Mouse (Mus musculus) kidney, postnatal 0 days (tissue): ENCODE measurements around the gene Ccdc9. TPM values are rescaled to one million over a fixed set of nuclear protein-coding genes. Genes with fewer than 3 reads are reported as not detected.
"Not testable (repeated sequence)": the region's sequence is repeated elsewhere in the genome, so short reads cannot be mapped to it uniquely, and the experiment has no call there.

Experiments used
- ATAC-seq: fragments of 200-750 bp; cut with Nextera tagmentation; replicated peaks from 2 replicates; pipeline ENCODE4 v1.8.0; 2017; ENCODE audit warnings: low read depth, moderate number of reproducible peaks, moderate TSS enrichment, moderate library complexity; ENCODE audit not compliant: low FRiP score
- DNase-seq: peaks from one replicate; pipeline ENCODE4 v3.0.0-alpha.2; 2016; ENCODE audit warnings: low spot score
- H3K27ac ChIP-seq: fragments of 300-500 bp; sonication (generic); 2 replicates; pipeline ENCODE4 v1.5.1; 2014; ENCODE audit warnings: mild to moderate bottlenecking
- H3K27me3 ChIP-seq: fragments of 300-500 bp; sonication (generic); 2 replicates; pipeline ENCODE4 v1.6.1; 2014; ENCODE audit warnings: low read length, mixed read lengths; ENCODE audit not compliant: insufficient read depth
- H3K36me3 ChIP-seq: fragments of 300-500 bp; sonication (generic); 2 replicates; pipeline ENCODE4 v1.6.1; 2014; ENCODE audit warnings: low read length, mixed read lengths; ENCODE audit not compliant: insufficient read depth
- H3K4me1 ChIP-seq: fragments of 300-500 bp; sonication (generic); replicated peaks from 2 replicates; pipeline ENCODE4 v1.6.1; 2014; ENCODE audit warnings: antibody characterized with exemption, low read length, mixed read lengths; ENCODE audit not compliant: insufficient read depth
- H3K4me2 ChIP-seq: fragments of 300-500 bp; sonication (generic); 2 replicates; pipeline ENCODE4 v1.6.1; 2014; ENCODE audit warnings: mild to moderate bottlenecking, low read length, moderate library complexity, mixed read lengths
- H3K4me3 ChIP-seq: fragments of 300-500 bp; sonication (generic); replicated peaks from 2 replicates; pipeline ENCODE4 v1.5.1; 2014; ENCODE audit warnings: low read depth, low read length
- H3K9ac ChIP-seq: fragments of 300-500 bp; sonication (generic); 2 replicates; pipeline ENCODE4 v1.6.1; 2014; ENCODE audit warnings: low read depth, low read length
- H3K9me3 ChIP-seq: fragments of 300-500 bp; sonication (generic); replicated peaks from 2 replicates; pipeline ENCODE4 v1.6.1; 2016; ENCODE audit warnings: low read length, inconsistent platforms, mixed read lengths
- CTCF ChIP-seq: IDR thresholded peaks from 2 replicates; pipeline ENCODE4 v1.5.1; 2016; ENCODE audit warnings: antibody characterized with exemption, low read depth, mild to moderate bottlenecking, moderate library complexity
- WGBS: fragments of 180-500 bp; shearing (Covaris S2); extraction: QIAGEN DNeasy Blood & Tissue Kit; methylation state at CpG from one replicate; pipeline ENCODE4 v1.1.7; 2014; 5-methylcytosine and 5-hydroxymethylcytosine counted together
- polyA plus RNA-seq: library from polyadenylated mRNA; unstranded; fragments of >200 nt; fragmentation: Nextera tagmentation; extraction: Ambion mirVana; gene quantifications from 2 replicates; pipeline ENCODE4 v1.2.1, GENCODE M21; 2015

Gene Ccdc9
- polyA plus RNA-seq, 1 experiment from 2014 or later: 17.1 TPM

- H3K27ac ChIP-seq: no peak overlapping the region
- H3K27me3 ChIP-seq: no peaks in the 10 kb centered on the region
- DNase-seq: no peak
- H3K4me2 ChIP-seq: no peak overlapping the region; the same call in 1 of the 2 replicates
- H3K4me1 ChIP-seq: peaks cover 5% of the 10 kb centered on the region
- H3K36me3 ChIP-seq: peaks cover 27% of the 10 kb centered on the region
- H3K9ac ChIP-seq: no peak overlapping the region
- 87% methylated on average over 10 of the region's 10 CpGs for WGBS
- no peak overlapping the region for H3K4me3 ChIP-seq
- ATAC-seq: no peak
- no peaks in the 10 kb centered on the region for H3K9me3 ChIP-seq
- no peak for TF ChIP-seq CTCF
Observed at GRCm38 (mm10) chr7:16274922-16275890, 11.4 kb downstream of the Ccdc9 start.

- DNase-seq (peak; percentile 94), ATAC-seq (peak; percentile 77)
- Histone ChIP-seq H3K36me3 (peaks cover 27% of the 10 kb centered on the region), H3K4me1 (peaks cover 5% of the 10 kb centered on the region), H3K27me3 (no peaks in the 10 kb centered on the region), H3K27ac (peak overlapping the region; percentile 91), H3K4me3 (peak overlapping the region; percentile 66), H3K4me2 (peak overlapping the region; percentile 84), H3K9ac (peak overlapping the region; percentile 77), H3K9me3 (no peaks in the 10 kb centered on the region)
- WGBS: under 1% methylated on average over 18 of the region's 18 CpGs
- TF ChIP-seq CTCF: no peak
Observed at GRCm38 (mm10) chr7:16273766-16274140, 12.8 kb downstream of the Ccdc9 start.

GRCm38 (mm10) chr7:16273081-16273765, 13.4 kb downstream of the Ccdc9 start, which contains the start of gene Inafm1:
Inafm1 (minus strand) TSS chr7:16273617.
- WGBS: 2% methylated on average over 41 of the region's 49 CpGs
- ATAC-seq (peak; percentile 73), DNase-seq (peak; percentile 99)
- TF ChIP-seq CTCF: no peak
- Histone ChIP-seq H3K27me3 (no peaks in the 10 kb centered on the region), H3K27ac (peak within 1 kb of the TSS; percentile 91), H3K36me3 (peaks cover 24% of the 10 kb centered on the region), H3K4me2 (peak within 1 kb of the TSS; percentile 84), H3K4me3 (peak within 1 kb of the TSS; percentile 66), H3K9ac (peak within 1 kb of the TSS; percentile 77), H3K4me1 (peaks cover 5% of the 10 kb centered on the region), H3K9me3 (no peaks in the 10 kb centered on the region)

- H3K4me1 ChIP-seq: peaks cover 5% of the 10 kb centered on the region
- ATAC-seq: peak; percentile 83
- peak overlapping the region; percentile 66 for H3K4me3 ChIP-seq
- peak overlapping the region; percentile 77 for H3K9ac ChIP-seq
- H3K27ac ChIP-seq: peak overlapping the region; percentile 91
- peak; percentile 25; the same call in 1 of the 2 replicates for TF ChIP-seq CTCF
- peaks cover 18% of the 10 kb centered on the region for H3K36me3 ChIP-seq
- H3K9me3 ChIP-seq: no peaks in the 10 kb centered on the region
- peak; percentile 79 for DNase-seq
- H3K4me2 ChIP-seq: peak overlapping the region; percentile 84
- under 1% methylated on average over 40 of the region's 46 CpGs for WGBS
- no peaks in the 10 kb centered on the region for H3K27me3 ChIP-seq
Observed at GRCm38 (mm10) chr7:16272681-16273080, 13.9 kb downstream of the Ccdc9 start.

GRCm38 (mm10) chr7:16271139-16271538, 15.5 kb downstream of the Ccdc9 start:
- Histone ChIP-seq H3K4me2 (no peak overlapping the region), H3K9me3 (no peaks in the 10 kb centered on the region), H3K27ac (no peak overlapping the region), H3K9ac (no peak overlapping the region), H3K4me3 (no peak overlapping the region), H3K4me1 (peaks cover 5% of the 10 kb centered on the region), H3K27me3 (no peaks in the 10 kb centered on the region), H3K36me3 (peaks cover 9% of the 10 kb centered on the region)
- no peak for TF ChIP-seq CTCF
- WGBS: 69% methylated on average over 1 of the region's 1 CpGs
- DNase-seq (no peak), ATAC-seq (no peak)

- not testable (repeated sequence) for H3K27ac ChIP-seq, H3K36me3 ChIP-seq, ATAC-seq, DNase-seq, H3K4me3 ChIP-seq, H3K9me3 ChIP-seq, H3K4me1 ChIP-seq, H3K4me2 ChIP-seq, H3K9ac ChIP-seq, H3K27me3 ChIP-seq
- 85% methylated on average over 7 of the region's 7 CpGs for WGBS
Observed at GRCm38 (mm10) chr7:16266593-16266992, 20.0 kb downstream of the Ccdc9 start.
